Mouse (Mus musculus) liver, embryonic 16.5 days (tissue): ENCODE results near the gene Farp2. TPM values are rescaled to one million over a fixed set of nuclear protein-coding genes. Genes with fewer than 3 reads are reported as not detected.
"Not testable (repeated sequence)": the region's sequence is repeated elsewhere in the genome, so short reads cannot be mapped to it uniquely, and the experiment has no call there.

Experiments
- ATAC-seq: fragments of 200-750 bp; cut with Nextera tagmentation; 2 replicates; pipeline ENCODE4 v1.8.0; 2017; ENCODE audit warnings: low read depth, mild to moderate bottlenecking, moderate number of reproducible peaks, moderate library complexity
- H3K27ac ChIP-seq: fragments of 300-500 bp; sonication (generic); 2 replicates; pipeline ENCODE4 v1.5.1; 2014; ENCODE audit warnings: mild to moderate bottlenecking, low read length
- H3K27me3 ChIP-seq: fragments of 300-500 bp; sonication (generic); 2 replicates; pipeline ENCODE4 v1.6.1; 2014; ENCODE audit warnings: low read depth, low read length, mixed read lengths; ENCODE audit not compliant: control insufficient read depth, insufficient read depth
- H3K36me3 ChIP-seq: fragments of 300-500 bp; sonication (generic); 2 replicates; pipeline ENCODE4 v1.6.1; 2014; ENCODE audit warnings: mild to moderate bottlenecking; ENCODE audit not compliant: control insufficient read depth, insufficient read depth
- H3K4me1 ChIP-seq: fragments of 300-500 bp; sonication (generic); 2 replicates; pipeline ENCODE4 v1.6.1; 2014; ENCODE audit warnings: low read depth, low read length, mixed read lengths; ENCODE audit not compliant: control insufficient read depth
- H3K4me2 ChIP-seq: fragments of 300-500 bp; sonication (generic); 2 replicates; pipeline ENCODE4 v1.6.1; 2014; ENCODE audit warnings: low read depth, low read length, mixed read lengths
- H3K4me3 ChIP-seq: fragments of 300-500 bp; sonication (generic); 2 replicates; pipeline ENCODE4 v1.5.1; 2014; ENCODE audit warnings: low read depth, mild to moderate bottlenecking, low read length
- H3K9ac ChIP-seq: fragments of 300-500 bp; sonication (generic); 2 replicates; pipeline ENCODE4 v1.6.1; 2014; ENCODE audit warnings: low read depth, low read length
- H3K9me3 ChIP-seq: fragments of 300-500 bp; sonication (generic); replicated peaks from 2 replicates; pipeline ENCODE4 v1.6.1; 2016; ENCODE audit warnings: low read length; ENCODE audit not compliant: control insufficient read depth
- WGBS: fragments of 180-500 bp; shearing (Covaris S2); extraction: QIAGEN DNeasy Blood & Tissue Kit; methylation state at CpG from one replicate; pipeline ENCODE4 v1.1.7; 2014; ENCODE audit not compliant: insufficient replicate concordance; 5-methylcytosine and 5-hydroxymethylcytosine counted together
- polyA plus RNA-seq: library from polyadenylated mRNA; unstranded; fragments of >200 nt; fragmentation: Nextera tagmentation; extraction: Ambion mirVana; gene quantifications from 2 replicates; pipeline ENCODE4 v1.2.1, GENCODE M21; 2015

Gene Farp2
- polyA plus RNA-seq, 1 experiment from 2014 or later, result 2.3 TPM

DNA sequence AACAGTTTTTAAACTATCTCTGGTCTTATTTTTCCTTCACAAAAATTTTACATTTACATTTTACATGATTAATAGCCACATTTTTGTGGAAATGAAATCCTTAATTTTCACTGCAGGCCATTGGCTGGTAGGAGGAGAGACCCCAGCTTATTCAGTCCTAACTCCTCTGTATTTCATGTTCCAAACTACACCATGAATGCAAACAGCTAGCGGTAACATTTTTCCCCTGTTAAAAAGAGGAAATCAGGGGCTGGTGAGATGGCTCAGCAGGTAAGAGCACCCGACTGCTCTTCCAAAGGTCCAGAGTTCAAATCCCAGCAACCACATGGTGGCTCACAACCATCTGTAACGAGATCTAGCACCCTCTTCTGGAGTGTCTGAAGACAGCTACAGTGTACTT is 25.6 kb upstream of the Farp2 start:
- H3K9ac ChIP-seq, ATAC-seq, H3K4me3 ChIP-seq, H3K4me1 ChIP-seq, H3K4me2 ChIP-seq, H3K27me3 ChIP-seq, H3K9me3 ChIP-seq, H3K36me3 ChIP-seq, H3K27ac ChIP-seq: not testable (repeated sequence)
- 63% methylated on average over 2 of the region's 3 CpGs for WGBS

DNA sequence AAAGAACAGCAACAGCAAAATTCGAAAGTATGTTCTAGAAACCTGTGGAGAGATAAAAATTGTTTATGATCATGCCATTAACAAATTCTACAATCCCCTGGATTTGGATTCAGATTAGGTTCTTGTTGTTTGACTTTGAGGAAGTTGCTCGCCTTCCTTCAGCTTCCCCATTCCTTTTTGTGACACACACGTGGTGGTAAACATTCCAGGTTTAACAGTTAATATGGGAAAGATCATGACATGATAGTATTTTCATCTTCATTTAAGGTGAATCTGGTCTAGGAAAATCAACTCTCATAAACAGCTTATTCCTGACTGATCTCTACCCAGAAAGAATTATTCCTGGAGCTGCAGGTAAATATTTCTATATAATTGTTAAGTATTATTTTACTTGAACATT is 16.6 kb upstream of the Farp2 start:
- Histone ChIP-seq H3K9ac (no peak overlapping the region), H3K27ac (no peak overlapping the region), H3K4me3 (no peak overlapping the region), H3K36me3 (peaks cover 18% of the 10 kb centered on the region), H3K9me3 (no peaks in the 10 kb centered on the region), H3K4me2 (no peak overlapping the region), H3K27me3 (no peaks in the 10 kb centered on the region), H3K4me1 (no peaks in the 10 kb centered on the region)
- ATAC-seq, result no peak
- WGBS, result 58% methylated on average over 3 of the region's 3 CpGs

- ATAC-seq, result no peak
- Histone ChIP-seq H3K4me2 (no peak overlapping the region), H3K4me3 (no peak overlapping the region), H3K9ac (no peak overlapping the region), H3K27ac (no peak overlapping the region), H3K27me3 (no peaks in the 10 kb centered on the region), H3K4me1 (peaks cover 10% of the 10 kb centered on the region), H3K9me3 (no peaks in the 10 kb centered on the region), H3K36me3 (peaks cover 21% of the 10 kb centered on the region)
- WGBS, result 47% methylated on average over 10 of the region's 10 CpGs
These were observed 4.8 kb upstream of the Farp2 start for GRCm38 (mm10) chr1:93506944-93507676.

- H3K27me3 ChIP-seq, H3K4me3 ChIP-seq, ATAC-seq, H3K9me3 ChIP-seq, H3K9ac ChIP-seq, H3K27ac ChIP-seq, H3K4me2 ChIP-seq: not testable (repeated sequence)
- WGBS, result 65% methylated on average over 1 of the region's 1 CpGs
- Histone ChIP-seq H3K4me1 (peaks cover 19% of the 10 kb centered on the region), H3K36me3 (peaks cover 14% of the 10 kb centered on the region)
These were observed 3.3 kb upstream of the Farp2 start for GRCm38 (mm10) chr1:93508576-93508975.

DNA sequence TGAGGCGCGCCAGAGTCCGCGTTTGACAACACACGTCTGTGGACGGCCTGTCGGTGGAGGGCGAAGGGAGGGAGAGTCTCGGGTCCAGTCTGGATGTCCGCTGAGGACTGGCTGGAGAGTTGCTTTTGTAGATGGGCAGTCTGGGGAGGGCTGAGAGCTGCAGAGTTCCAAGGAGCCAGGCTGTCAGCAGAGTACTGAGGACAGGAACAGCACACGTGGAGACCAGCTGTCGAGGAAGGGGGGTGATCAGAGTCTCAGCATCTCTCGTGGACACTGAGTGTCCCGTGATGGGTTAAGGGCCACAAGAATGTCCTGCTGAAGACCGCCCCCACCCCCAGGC is 442 bp downstream of the Farp2 start:
- H3K27me3 ChIP-seq, result no peaks in the 10 kb centered on the region
- peak; percentile 1; the same call in 1 of the 2 replicates for ATAC-seq
- peaks cover 19% of the 10 kb centered on the region for H3K4me1 ChIP-seq
- peak overlapping the region; percentile 87 for H3K4me2 ChIP-seq
- peaks cover 6% of the 10 kb centered on the region for H3K36me3 ChIP-seq
- WGBS, result 7% methylated on average over 15 of the region's 15 CpGs
- H3K4me3 ChIP-seq, result peak overlapping the region; percentile 71
- H3K9me3 ChIP-seq, result no peaks in the 10 kb centered on the region
- peak overlapping the region; percentile 67 for H3K9ac ChIP-seq
- H3K27ac ChIP-seq, result peak overlapping the region; percentile 52

DNA sequence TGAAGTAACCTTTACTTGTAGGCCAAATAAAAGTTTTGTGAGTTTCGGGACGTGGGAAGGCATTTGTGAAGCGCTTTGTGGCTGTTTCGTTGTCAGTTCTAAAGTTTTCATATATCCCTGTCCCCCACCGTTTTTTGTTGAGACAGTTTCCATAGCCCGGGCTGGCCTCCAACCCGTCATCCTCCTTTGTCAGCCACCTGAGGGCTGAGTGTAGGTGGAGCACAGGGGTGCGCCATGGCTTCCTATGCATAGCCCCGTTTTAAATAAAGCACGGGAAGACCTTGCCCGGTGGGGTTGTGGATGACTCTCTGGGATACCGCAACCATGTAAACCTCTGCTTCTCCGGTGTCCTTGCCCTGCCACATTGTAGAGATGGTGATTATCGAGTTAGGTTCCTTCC is 1.3 kb downstream of the Farp2 start:
- H3K4me3 ChIP-seq, result no peak overlapping the region
- WGBS, result 75% methylated on average over 14 of the region's 14 CpGs
- no peak for ATAC-seq
- H3K36me3 ChIP-seq, result no peaks in the 10 kb centered on the region
- H3K4me1 ChIP-seq, result peaks cover 19% of the 10 kb centered on the region
- no peak overlapping the region for H3K9ac ChIP-seq
- no peaks in the 10 kb centered on the region for H3K9me3 ChIP-seq
- H3K4me2 ChIP-seq, result no peak overlapping the region
- H3K27me3 ChIP-seq, result no peaks in the 10 kb centered on the region
- no peak overlapping the region for H3K27ac ChIP-seq

DNA sequence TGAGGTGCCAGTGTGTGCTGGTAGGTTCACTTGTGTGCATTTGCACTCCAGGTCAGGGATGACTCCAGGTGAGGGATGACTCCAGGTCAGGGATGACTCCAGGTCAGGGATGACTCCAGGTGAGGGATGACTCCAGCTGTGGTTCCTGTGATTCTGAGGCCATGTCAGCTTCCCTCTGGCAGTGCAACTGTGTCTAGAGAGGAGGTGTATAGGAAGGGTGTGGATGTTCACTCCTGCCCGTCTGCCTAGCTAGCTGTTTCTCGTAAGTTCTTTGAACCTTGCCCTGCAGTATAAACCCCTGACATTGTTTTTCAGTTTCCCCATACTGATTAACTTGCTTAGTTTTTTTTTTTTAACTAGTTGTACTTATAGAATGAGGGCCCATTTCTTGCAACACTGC is 9.6 kb downstream of the Farp2 start:
- 60% methylated on average over 2 of the region's 2 CpGs for WGBS
- peak; percentile 51 for ATAC-seq

DNA sequence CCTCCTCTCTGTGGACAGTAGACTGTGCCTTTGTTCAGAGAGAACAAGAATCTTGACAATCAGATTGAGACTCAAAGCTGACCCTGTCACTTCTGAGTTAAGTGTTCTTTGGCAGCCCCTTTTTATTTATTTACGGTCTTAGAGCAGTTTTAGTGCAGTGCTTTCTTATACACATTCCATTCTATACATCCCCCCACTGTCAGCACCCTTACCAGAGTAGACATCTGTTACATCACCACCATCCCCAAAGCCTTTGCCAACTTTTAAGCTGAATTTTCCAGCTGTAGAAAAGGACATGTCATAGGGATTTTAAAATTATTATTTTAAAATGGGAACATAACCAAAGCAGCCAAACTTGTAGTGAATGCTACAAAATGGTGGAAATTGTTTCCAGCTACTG is 10.4 kb downstream of the Farp2 start:
- WGBS, result 74% methylated on average over 1 of the region's 1 CpGs
- no peaks in the 10 kb centered on the region for H3K9me3 ChIP-seq
- no peaks in the 10 kb centered on the region for H3K4me1 ChIP-seq
- no peak for ATAC-seq
- H3K9ac ChIP-seq, result no peak overlapping the region
- no peak overlapping the region for H3K4me2 ChIP-seq
- no peaks in the 10 kb centered on the region for H3K36me3 ChIP-seq
- H3K27ac ChIP-seq, result no peak overlapping the region
- H3K27me3 ChIP-seq, result no peaks in the 10 kb centered on the region
- no peak overlapping the region for H3K4me3 ChIP-seq

More for the DNA sequence above, 9.6 kb downstream of the Farp2 start:
- Histone ChIP-seq H3K27ac (no peak overlapping the region), H3K4me1 (no peaks in the 10 kb centered on the region), H3K4me3 (no peak overlapping the region), H3K9me3 (no peaks in the 10 kb centered on the region), H3K9ac (no peak overlapping the region), H3K36me3 (no peaks in the 10 kb centered on the region), H3K27me3 (no peaks in the 10 kb centered on the region), H3K4me2 (no peak overlapping the region)

GRCm38 (mm10) chr1:93529801-93530200 is 17.9 kb downstream of the Farp2 start:
- 72% methylated on average over 6 of the region's 6 CpGs for WGBS
- Histone ChIP-seq H3K4me1 (no peaks in the 10 kb centered on the region), H3K9me3 (no peaks in the 10 kb centered on the region), H3K9ac (no peak overlapping the region), H3K4me3 (no peak overlapping the region), H3K27ac (no peak overlapping the region), H3K36me3 (no peaks in the 10 kb centered on the region), H3K27me3 (no peaks in the 10 kb centered on the region), H3K4me2 (no peak overlapping the region)
- ATAC-seq, result no peak
